Mouse (Mus musculus): Measurements from ENCODE around the gene Rack1.
"Not testable (repeated sequence)": the region's sequence is repeated elsewhere in the genome, so short reads cannot be mapped to it uniquely, and the experiment has no call there.

Gene Rack1

DNA sequence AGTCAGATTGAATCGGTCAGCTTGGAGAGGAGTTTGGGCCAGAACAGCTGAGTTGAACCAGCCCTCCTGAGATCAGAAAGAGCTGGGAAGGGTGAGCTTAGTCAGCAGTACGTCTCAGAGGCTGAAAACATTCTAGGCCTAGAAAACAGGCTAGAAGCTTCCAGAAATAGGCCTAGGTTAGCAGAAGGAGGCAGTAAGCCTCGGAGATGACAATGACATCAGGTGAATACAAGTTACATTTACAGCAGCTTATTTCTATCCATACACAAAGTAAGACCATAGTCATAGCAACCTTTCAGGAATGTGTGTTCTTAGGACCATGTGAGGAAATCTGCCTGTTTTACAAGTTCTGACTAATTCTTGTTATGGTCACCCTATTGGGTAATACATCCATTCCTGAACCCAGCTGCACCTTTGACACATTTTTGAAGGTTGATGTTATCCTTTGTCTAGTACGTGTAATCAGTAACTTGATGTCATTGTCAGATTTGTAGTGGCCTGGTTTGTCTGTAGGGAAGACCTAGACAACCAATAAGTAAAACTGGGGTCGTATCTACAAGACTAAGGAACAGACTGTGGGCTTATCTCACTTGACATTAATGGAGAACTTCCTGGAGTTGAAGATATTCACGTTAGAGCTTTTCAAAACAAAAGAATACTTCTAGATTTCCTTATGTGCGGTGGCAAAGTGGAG lies 19.6 kb downstream of the Rack1 start:
- no peak for DNase-seq

DNA sequence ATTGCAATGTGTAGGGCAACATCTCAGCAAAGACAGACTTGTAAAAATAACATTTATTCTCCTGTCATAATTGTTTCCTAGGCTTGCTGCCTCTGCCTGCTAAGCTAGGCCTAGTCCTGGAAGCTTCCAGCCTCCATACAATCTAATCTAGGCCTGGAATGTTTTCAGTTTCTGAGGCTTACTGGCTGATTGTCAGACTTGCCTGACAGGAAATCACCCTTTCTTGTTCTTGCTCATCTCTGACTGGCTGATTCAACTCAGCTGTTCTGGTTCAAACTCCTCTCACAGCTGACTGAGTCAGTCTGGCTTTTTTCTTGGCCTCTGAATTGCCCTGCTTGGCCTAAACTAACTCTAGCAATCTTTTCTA lies 20.2 kb downstream of the Rack1 start:
- DNase-seq, result no peak

DNA sequence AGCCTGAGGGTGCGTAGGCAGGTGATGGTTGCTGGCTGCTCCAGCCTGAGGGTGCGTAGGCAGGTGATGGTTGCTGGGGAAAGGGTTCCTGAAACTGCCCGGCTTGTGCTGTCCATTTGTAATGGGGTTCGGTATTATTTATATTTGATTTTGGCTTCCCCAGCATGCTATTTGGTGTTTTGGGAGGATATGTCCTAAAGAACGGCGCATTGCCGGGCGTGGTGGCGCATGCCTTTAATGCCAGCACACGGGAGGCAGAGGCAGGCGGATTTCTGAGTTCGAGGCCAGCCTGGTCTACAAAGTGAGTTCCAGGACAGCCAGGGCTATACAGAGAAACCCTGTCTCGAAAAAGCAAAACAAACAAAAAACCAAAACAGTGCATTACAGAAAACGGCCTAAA lies 21.2 kb downstream of the Rack1 start:
- DNase-seq, result not testable (repeated sequence)

DNA sequence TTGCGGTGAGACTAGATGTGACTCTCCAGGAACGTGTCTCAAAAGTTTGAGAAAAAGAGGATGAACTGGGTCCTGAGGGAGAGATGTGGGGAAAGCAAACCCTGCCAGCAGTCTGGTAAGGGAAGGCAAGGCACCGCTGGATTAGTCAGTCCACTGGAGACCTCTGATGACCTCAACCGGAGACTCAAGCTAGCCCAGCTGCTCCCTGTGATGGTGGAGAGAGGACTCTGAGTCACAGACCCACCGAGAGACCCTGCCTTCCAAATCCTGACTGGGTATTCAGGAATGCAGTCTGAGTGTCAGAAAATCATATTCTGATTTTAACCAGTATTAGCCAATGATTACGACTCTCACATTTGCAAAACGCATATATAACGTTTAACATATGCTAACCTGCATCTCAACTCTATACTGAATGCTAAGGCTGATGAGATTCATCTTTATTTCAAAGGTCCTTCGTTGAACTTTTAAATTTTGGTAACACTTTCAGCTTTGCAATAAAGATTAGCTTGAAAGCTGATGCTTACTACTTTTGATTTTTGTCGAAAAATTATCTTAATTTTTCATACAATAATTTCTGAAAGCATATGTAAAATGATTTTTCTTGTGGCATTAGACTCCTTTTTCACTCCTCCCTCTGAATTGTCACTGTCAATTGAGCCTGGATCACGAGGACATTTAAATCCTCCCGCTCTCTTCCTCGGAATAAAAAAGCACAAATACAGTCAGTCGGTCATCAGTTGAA lies 22.8 kb downstream of the Rack1 start:
- DNase-seq, result no peak

DNA sequence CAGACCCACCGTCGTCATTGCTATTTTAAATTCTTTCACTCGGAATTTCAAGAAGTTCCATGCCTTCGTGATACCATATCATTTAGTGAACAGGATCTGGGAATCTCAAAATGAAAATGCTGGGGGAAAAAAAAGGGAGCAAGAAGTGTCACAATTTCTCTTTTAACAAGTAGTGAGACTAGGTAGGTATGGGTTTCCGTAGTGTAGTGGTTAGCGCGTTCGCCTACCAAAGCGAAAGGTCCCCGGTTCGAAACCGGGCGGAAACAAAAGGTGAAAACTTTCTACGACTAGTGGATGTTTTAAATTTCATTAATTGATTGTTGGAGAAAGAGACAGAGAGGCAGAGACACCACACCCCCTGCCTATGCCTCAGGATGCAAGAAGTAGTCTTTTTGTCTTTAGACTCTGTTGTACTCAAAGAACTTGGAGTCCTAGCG lies 23.4 kb downstream of the Rack1 start:
- DNase-seq, result peak; percentile 63 to 67

DNA sequence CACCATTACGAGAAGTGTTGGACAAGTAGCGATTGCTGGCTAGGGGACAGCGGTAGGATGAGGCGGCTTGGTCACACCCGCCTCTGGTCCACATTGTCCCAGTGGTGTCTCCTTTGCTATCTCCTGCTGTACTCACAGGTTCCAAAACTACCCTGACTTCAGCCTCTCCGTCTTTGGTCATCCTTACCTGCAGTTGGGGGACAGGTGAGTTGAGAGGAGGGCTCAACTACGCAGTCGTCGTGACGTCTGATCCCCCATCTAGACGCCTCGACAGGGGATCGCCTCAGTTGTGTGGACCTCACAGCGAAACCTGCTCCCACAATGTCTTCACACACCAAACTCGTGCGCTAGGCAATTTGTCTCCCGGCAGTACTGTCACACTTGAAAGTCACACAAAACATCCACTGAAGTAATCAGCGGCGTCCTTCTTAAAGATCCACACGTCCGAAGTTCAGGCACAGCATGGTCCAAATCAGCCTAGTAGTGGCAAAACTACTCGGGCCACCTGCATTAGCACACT lies 24.2 kb downstream of the Rack1 start:
- DNase-seq, result no peak

DNA sequence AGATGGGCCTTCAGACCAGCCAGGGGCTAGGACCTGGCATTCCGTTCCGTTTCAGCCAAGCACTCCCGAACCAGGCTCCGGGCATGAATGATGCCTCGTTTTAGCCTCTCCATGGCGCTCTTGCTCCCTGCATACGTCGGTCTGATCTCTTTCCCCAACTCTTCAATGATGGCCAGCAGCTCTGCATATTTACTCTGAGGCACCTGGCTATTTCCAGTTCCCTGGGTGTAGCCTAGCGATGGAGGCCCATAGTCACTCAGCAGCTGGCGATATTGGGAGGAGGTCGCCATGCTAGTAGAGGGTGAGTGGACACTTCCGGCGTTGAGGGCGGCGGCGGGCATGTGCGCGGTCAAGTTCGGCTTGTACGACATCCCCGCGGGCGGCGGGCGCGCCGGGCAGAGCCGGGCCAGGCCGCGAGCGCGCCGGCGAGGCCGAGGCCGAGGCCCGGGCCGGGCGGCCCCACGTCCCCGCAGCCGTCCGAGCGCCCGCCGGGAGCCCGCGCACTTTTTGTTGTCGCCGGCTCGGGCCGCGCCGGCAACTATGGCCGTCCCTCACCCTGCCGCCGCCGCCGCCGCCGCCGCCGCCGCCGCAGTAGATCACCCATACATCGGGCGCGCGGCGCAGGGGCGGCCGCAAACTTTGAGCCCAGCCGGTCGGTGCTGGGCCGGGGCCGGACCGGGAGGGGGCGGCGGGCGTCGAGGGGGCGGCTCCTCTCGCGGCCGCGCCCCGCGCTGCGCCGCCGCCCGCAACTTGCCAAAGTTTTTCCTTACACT lies 26.0 kb downstream of the Rack1 start, which contains the start of the genes Trim7 and Gm12184:
Gene Trim7, plus strand, starts transcription at position 162 of the 773 bp plus-strand sequence.
Gene Gm12184, minus strand, starts transcription at position 677 of the 773 bp plus-strand sequence.
- DNase-seq, result peak in 1 of 2 experiments; percentile 28

DNA sequence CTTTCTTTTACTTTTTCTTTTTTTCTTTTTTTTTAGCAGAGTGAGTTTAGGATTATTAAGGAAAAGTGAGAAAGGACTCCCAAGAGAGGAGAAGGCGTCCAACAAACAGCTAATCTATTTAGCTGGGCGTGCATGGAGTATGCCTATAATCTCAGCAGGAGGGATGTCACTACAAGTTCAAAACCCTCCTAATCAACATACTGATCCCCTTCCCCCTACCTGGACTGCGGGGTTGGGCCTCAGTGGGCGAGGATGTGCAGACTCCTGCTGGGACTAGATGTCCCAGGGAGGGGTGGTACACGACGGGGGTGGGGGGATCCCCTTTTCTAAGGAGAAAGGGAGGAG lies 26.6 kb downstream of the Rack1 start:
- no peak for DNase-seq

DNA sequence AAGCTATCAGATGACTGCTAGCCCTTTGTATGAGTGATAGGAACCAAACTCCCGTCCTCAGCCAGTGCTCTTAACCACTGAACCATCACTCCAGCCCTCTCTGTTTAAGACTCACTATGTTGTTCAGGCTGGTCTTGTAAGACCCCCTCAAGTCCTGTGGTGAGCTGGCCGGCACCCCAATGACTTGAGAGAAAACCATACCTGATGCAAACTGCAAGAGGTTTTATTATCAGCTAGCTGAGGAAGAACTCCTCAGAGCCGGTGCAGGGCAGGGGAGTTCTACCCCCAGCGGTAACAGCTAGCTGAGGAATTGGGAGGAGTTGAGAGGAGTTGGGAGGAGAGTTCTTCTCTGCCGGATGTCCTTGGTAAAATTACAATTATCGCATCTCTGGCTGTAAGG lies 27.8 kb downstream of the Rack1 start:
- no peak for DNase-seq

DNA sequence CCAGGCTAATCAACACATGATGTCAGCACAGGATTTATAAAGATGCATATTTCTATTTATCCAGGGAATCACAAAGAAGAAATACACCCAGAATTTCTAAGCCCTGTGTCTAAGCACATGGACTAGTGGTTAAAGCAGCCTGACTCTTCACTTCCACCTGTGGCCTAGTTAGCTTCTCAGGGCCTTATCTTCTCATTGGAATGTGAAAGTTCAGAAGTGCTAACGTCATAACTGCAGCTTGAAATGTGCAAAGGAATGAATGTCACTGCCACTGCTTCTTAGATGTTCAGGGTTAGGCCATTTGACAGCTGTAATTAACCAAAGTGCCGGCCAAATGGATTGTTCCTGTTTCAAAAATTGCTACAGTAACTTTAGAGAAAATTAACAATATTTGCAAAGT lies 30.1 kb downstream of the Rack1 start:
- no peak for DNase-seq

DNA sequence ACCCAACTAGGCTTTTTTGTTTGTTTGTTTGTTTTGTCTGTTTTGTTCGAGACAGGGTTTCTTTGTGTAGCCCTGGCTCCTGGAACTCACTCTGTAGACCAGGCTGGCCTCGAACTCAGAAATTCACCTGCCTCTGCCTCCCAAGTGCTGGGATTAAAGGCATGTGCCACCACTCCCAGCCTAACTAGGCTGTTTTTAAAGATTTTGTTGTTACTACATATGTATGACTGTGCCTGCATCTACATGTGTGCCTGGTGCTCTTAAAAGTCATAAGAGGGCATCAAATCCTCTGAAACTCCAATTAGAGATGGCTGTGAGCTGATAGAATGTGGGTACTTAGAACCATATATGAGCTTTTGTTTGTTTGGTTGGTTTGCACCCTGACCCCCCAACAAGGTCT lies 31.1 kb downstream of the Rack1 start:
- no peak for DNase-seq

DNA sequence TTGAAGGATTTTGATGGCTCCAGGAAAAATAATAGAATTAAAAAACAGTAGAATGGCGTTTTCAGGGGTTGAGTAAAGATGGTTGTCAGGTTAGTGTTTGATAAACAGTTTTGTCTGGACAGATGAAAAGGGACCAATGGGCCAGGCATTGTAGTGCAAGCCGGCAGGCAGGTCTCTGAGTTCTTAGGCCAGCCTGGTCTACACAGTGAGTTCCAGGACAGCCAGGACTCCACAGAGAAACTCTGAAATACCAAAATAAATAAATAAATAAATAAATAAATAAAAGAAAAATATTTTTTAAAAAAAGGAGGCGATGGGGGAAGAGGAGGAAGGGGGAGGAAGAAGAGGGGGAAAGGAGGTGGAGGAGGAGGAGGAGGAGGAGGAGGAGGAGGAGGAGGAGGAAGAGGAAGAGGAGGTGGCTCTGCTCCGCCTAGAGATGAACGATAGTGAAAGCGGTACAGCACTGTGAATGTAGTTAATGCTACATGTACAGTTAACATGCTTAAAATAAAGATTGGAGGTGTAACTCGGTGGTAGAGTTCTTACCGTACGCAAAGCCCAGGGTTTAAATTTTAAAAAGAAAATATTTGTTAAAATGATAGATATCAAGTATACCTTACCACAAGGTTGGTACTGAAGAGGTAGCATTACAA lies 33.1 kb downstream of the Rack1 start:
- DNase-seq, result no peak

DNA sequence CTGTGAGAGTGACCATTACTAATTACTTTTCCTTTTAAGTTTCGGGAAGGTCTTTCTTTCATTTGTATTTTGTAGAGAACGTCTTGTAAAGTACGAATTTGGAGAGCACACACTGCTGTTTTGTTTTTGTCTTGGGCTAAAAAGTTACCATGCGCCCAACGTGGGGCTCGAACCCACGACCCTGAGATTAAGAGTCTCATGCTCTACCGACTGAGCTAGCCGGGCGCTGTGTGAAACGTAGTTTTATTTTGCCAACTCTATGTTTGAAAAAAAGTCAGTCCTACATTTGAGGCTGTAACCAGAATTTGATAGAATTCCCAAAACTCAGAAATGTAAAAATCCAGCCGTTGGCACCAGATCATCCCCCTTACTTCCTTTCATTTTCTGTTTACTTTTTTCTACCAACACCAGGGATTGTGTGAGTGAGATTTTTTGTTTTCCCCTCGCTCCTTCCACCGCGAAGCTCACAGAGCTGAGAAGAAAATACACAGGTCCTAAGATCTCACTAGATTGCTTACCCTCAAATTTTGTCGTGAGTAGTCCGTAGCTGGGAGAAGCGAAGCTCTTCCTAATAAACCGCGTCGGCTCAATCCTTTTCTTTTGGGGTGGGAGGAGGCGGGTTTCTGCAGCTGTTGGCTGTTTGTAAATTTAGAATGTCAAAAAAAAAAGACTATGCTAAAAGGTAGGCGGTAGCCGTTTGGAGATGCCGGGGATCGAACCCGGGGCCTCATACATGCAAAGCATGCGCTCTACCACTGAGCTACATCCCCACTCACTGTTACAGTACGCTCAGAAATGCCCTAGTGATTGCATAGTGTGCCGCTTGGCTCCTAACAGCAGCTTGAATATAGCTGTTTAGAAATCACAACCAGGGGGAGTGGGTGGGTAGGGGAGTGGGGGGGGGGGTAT lies 33.9 kb downstream of the Rack1 start:
- peak; percentile 92 to 95 for DNase-seq

DNA sequence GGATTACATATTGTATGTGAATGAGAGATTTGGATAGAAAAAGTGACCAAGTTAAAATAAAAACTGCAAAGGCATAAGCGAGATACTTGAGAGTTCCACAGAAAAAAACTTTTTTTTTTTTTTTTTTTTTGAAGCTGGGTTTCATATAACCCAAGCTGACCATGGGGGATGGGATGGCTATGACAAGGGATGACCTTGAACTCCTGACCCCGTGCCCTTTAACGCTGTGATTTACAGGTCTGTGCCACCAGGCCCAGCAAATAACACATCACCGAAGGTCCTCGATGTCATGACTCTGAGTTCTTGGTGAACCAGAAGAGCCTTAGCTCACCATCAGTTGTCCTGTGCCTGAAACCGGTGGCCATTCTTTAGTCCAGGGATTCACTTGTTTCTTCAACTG lies 35.8 kb downstream of the Rack1 start:
- peak in 1 of 2 experiments; percentile 39 for DNase-seq

DNA sequence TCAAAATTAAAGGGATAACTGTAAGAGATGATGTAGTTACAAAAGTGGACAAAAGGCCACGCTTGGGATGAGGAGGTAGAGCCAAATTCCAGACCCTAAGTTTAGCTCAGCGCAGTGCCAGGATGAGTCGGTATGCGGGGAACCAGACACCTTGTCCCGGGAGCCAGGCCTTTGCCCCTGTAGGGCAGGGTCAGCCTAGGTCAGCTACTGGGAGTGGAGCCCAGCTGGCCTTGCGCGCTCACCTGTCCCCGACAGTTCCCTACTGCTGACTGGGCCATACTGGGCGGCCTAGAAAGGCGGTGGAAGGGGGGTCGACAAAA lies 36.8 kb downstream of the Rack1 start:
- DNase-seq, result peak; percentile 69 to 92

DNA sequence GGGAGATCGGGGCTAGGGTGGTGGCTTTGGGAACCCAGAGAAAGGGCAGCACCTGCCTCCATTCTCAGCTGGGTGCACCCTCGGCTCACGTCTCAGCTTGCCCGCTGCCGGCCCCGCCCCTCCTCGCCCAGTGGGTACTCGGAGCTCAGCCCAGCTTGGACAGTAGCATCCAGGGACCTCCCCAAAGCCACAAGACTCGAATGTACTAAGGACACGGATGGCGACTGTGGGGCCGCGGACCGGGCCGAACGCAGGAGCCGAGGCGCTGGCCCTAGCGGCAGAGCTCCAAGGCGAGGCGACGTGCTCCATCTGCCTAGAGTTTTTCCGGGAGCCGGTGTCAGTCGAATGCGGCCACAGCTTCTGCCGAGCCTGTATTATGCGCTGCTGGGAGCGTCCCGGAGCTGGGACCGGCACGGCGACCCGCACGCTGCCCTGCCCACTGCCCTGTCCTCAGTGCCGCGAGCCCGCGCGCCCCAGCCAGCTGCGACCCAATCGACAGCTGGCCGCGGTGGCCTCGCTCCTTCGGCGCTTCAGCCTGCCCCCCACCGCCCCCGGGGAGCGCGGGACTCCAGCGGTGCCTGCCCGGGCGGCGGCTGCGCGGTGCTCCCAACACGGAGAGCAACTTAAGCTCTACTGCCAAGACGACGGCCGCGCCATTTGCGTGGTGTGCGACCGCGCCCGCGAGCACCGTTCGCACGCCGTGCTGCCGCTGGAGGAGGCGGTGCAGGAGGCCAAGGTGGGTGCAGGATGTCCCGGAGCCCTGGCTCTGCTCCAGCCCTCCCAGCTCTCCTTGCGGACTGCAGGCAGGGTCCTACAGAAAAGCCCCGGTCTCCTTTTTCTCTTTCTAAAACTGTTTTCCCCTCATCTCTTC lies 37.4 kb downstream of the Rack1 start:
- peak; percentile 83 to 91 for DNase-seq

DNA sequence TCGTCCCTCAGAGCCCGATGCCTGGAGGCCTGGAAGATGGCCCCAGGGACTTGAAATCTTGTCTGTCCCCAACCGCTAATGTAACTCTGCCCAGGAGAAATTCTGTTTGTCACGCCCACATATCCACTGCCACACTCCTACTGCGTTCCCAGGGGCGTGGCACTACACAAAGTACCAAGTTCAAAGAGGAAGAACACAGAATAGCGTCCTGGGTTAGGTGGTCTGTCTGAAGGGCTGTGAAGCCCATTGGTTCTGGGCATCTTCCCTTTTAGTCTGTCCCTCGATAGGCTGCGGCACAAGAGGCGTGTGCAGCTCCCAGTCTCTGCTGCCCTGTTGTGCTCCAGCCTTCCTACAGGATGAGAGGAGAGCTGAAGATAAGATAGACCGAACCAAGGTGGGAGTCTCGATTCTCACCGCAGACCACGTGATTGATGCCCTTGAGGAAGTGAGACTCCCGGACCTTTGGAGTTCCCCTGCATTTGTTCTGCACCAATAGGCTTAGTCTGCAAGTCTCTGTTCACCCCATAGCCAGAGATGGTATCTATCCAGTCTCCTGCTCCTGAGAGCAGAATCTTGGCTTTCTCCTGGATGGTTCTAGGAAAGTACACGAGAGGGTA lies 38.2 kb downstream of the Rack1 start:
- peak; percentile 64 to 80 for DNase-seq

DNA sequence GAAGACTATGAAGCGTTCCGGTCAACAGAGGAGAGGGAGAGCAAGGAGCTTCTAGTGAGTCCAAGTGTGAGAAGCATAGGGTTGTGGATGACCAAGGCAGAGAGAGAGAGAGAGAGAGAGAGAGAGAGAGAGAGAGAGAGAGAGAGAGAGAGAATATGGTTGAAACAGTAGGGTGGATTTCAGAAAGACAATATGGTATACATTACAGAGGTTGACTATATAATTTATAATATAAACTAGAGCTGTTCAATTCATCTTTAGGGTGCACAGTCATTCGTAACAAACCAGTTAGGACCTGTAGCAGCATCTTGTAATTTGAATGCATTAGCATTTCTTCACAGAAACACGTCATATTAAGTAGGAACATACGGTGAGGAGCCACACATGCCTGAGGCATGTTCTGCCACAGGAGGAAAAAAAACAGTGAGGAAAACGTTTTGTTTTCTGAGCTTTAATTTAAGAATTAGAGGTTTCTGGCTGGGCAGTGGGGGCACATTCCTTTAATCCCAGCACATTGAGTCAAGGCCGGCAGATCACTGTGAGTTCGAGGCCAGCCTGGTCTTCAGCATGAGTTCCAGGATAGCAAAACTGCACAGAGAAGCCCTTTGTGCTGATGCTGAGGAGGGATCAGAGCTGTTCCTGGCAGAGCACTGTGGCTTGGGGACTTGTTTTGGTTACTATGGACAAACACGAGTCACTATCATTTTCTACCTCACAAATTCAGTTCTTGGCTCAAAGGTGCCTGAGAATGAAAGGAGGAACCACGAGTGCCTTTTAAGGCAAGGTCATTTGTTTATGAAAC lies 38.9 kb downstream of the Rack1 start:
- DNase-seq, result no peak

DNA sequence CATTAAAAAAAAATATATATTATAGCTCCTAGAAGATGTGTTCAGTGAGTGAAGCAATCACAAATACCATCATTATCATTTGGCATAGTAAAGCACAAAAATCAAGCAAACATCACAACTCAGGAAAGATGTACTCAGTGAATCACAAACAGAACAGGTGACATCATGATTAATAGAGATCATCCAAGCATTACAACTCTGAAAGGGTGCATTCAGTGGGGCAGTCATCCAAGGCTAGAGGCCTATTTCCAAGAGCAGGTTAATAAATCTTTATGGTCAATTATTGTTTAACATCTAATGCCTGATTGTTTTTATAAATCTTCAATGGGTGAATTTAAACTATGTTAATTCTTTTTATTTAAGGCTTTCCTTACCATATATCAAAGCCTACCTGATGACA lies 40.7 kb downstream of the Rack1 start:
- DNase-seq, result peak; percentile 61 to 80

DNA sequence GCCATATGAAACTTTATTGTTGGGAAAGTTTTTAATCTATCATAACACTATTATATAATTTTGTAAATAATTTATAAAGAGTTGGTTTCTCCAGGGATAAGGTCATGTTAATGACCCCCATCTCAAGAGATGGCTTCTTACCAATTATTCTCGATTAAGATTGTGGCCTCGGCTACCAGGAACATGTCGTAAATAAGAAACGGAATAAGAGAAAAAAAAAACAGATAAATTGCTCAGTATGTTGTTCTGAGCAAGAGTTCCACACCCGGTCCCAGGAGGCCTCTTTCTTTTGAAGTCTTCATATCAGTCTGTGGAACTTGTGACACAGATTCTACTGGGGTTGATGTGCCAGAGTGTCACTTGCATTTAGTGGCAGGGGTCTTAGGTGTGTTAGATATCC lies 41.1 kb downstream of the Rack1 start:
- DNase-seq, result no peak
